Mouse (Mus musculus): ENCODE data around the gene Stx6. TPM values are rescaled to one million over a fixed set of nuclear protein-coding genes. Genes with fewer than 3 reads are reported as not detected.

The Stx6 gene
- total RNA-seq, 2 experiments from 2014 or later: 12.8 to 36.4 TPM

GRCm38 (mm10) chr1:155205311-155205710 lies 46.8 kb downstream of the Stx6 start:
- ATAC-seq (ENCODE audit: poor library complexity, severe bottlenecking): no peak

GRCm38 (mm10) chr1:155205822-155206660 lies 47.5 kb downstream of the Stx6 start:
- no peak for ATAC-seq (ENCODE audit: poor library complexity, severe bottlenecking)

GRCm38 (mm10) chr1:155207859-155208258 lies 49.3 kb downstream of the Stx6 start:
- ATAC-seq (ENCODE audit: poor library complexity, severe bottlenecking): no peak

GRCm38 (mm10) chr1:155210011-155210763 lies 51.7 kb downstream of the Stx6 start:
- peak; percentile 39 for ATAC-seq (ENCODE audit: poor library complexity, severe bottlenecking)

- ATAC-seq (ENCODE audit: poor library complexity, severe bottlenecking): no peak
These were observed 52.5 kb downstream of the Stx6 start for GRCm38 (mm10) chr1:155211017-155211416.

- no peak for ATAC-seq (ENCODE audit: poor library complexity, severe bottlenecking)
These were observed 53.6 kb downstream of the Stx6 start for GRCm38 (mm10) chr1:155212081-155212480.

GRCm38 (mm10) chr1:155212493-155212892 lies 54.0 kb downstream of the Stx6 start:
- ATAC-seq (ENCODE audit: poor library complexity, severe bottlenecking): no peak

GRCm38 (mm10) chr1:155212936-155213774 lies 54.6 kb downstream of the Stx6 start:
- no peak for ATAC-seq (ENCODE audit: poor library complexity, severe bottlenecking)

- no peak for ATAC-seq (ENCODE audit: poor library complexity, severe bottlenecking)
These were observed 55.4 kb downstream of the Stx6 start for GRCm38 (mm10) chr1:155213912-155214311.

GRCm38 (mm10) chr1:155215066-155215764 lies 56.7 kb downstream of the Stx6 start:
- no peak for ATAC-seq (ENCODE audit: poor library complexity, severe bottlenecking)

GRCm38 (mm10) chr1:155216313-155216712 lies 57.8 kb downstream of the Stx6 start:
- ATAC-seq (ENCODE audit: poor library complexity, severe bottlenecking): no peak

- no peak for ATAC-seq (ENCODE audit: poor library complexity, severe bottlenecking)
These were observed 58.3 kb downstream of the Stx6 start for GRCm38 (mm10) chr1:155216844-155217243.

- ATAC-seq (ENCODE audit: poor library complexity, severe bottlenecking): peak; percentile 67
These were observed 59.5 kb downstream of the Stx6 start for GRCm38 (mm10) chr1:155217865-155218541.

GRCm38 (mm10) chr1:155218924-155219323 lies 60.4 kb downstream of the Stx6 start:
- ATAC-seq (ENCODE audit: poor library complexity, severe bottlenecking): no peak

GRCm38 (mm10) chr1:155222101-155222669 lies 63.7 kb downstream of the Stx6 start:
- ATAC-seq (ENCODE audit: poor library complexity, severe bottlenecking): no peak

- peak; percentile 78 for ATAC-seq (ENCODE audit: poor library complexity, severe bottlenecking)
These were observed 64.5 kb downstream of the Stx6 start for GRCm38 (mm10) chr1:155223036-155223435.

GRCm38 (mm10) chr1:155223849-155224554 lies 65.5 kb downstream of the Stx6 start:
- peak; percentile 81 for ATAC-seq (ENCODE audit: poor library complexity, severe bottlenecking)

- no peak for ATAC-seq (ENCODE audit: poor library complexity, severe bottlenecking)
These were observed 71.2 kb downstream of the Stx6 start for GRCm38 (mm10) chr1:155229464-155230411.

All from megakaryocyte, adult 5-6 weeks (primary cell).